Mouse (Mus musculus): ENCODE measurements at regions not wholly inside any gene's neighbourhood (a gene's known extent, or its start where the extent isn't known, plus 50 kb on each side); places are given as distances from the start of the nearest gene placed in this dataset.

DNA sequence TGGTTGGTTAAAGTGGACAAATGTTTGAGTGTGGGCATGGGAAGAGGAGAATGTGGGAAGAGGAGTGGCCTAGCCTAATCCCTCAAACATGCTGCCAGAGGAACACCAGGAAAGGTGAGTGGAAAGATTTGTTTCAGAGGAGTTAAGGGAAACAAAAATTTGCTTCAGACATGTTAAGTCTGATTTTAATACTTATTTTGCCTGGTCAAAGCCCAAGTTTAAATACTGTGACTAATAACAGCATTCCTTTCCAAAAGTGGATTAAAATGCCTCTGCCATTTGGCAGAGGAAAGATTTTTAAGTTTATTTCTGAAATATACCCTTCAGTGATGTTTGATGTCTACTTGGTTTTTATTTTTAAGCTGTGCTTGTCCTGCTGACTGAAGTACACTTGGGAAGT lies 174.6 kb upstream of the Btg1 start:
- intact Hi-C loops (cut with DNase I), result no loop called here
- Histone ChIP-seq H3K4me3 (no peak overlapping the region), H3K27ac (no peak overlapping the region)
- no peak for DNase-seq
- no peak for TF ChIP-seq CTCF (IDR thresholded peaks at IDR 0.05)

DNA sequence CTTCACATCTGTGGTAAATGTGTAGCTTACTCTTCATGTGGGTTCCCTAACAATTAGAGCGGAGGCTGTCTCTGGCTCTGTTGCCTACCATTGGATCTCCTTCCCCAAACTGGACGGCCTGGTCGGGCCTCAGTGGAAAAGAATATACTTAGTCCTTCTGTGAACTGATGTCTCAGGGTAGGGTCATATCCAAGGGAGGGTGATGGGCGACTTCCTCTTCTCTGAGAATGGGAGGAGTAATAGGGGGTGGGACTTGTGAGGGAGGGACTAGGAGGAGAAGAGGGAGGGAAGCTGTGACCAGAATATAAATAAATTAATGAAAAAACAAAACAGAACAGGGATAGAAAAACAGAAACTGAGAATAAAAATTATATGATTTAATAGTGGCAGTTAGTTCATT lies 166.5 kb upstream of the Btg1 start:
- Histone ChIP-seq H3K27ac (no peak overlapping the region), H3K4me3 (no peak overlapping the region)
- intact Hi-C loops (cut with DNase I), result no loop called here
- DNase-seq, result no peak
- TF ChIP-seq CTCF (IDR thresholded peaks at IDR 0.05), result no peak

DNA sequence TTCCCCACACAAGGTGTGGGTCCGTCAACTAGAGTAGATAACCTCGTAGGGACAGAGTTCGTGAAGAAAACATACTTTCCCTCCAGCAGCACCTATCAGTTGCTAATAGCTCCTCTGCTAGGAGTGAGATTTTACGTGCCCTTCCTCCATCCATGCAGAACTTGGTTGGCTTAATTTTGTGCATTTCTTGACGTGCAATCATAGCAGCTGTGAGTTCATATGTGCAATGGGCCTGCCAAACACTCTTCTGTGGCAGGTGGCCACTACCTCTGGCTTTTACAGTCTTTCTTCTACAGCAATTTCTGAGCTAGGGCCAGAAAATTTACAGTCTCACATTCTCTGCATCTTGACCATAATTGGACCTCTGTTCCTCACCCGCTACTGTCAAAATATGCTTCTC lies 161.9 kb upstream of the Btg1 start:
- no peak for TF ChIP-seq CTCF (IDR thresholded peaks at IDR 0.05)
- no peak overlapping the region for H3K27ac ChIP-seq
- intact Hi-C loops (cut with DNase I), result no loop called here
- DNase-seq, result no peak
- no peak overlapping the region for H3K4me3 ChIP-seq

DNA sequence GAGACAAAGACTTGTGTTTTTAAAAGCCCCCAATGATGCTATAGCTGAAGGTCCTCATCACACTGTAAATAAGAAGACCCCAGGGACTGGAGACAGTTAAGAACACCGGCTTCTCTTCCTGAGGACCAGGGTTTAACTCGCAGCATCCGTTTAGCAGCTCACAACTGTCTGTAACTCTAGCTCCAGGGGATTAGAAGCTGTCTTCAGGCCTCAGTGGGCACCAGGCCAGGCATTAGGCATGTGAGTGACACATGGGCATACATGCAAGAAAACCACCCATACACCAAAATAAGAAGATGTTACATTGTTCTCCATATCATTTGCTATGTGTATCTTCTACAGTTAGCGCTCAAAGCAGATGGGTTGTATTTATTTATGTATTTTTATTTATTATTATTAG lies 158.3 kb upstream of the Btg1 start:
- DNase-seq, result no peak
- intact Hi-C loops (cut with DNase I), result no loop called here
- TF ChIP-seq CTCF (IDR thresholded peaks at IDR 0.05), result no peak
- Histone ChIP-seq H3K27ac (no peak overlapping the region), H3K4me3 (no peak overlapping the region)

GRCm38 (mm10) chr10:96459186-96459585 lies 157.6 kb upstream of the Btg1 start:
- intact Hi-C loops (cut with DNase I), result no loop called here
- H3K27ac ChIP-seq, result no peak overlapping the region
- H3K4me3 ChIP-seq, result no peak overlapping the region
- no peak for TF ChIP-seq CTCF (IDR thresholded peaks at IDR 0.05)
- no peak for DNase-seq

DNA sequence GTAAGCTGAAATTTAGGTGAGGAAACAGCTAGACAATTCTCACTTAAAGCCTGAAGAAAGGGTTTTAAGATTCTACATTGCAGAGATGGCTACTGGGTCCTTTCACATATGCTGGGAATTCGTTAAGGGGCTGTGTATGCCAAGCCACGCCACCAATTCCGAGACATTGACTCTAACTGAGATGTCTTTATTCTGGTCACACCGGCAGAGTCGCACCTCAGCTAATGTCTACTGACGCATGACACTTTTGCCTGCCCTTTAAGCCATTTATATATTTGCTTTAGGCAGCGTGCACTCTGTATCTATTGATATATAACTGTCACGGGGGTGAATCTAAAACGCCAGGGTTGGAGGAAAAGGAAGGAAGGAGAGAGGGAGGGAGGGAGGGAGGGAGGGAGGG lies 156.7 kb upstream of the Btg1 start:
- intact Hi-C loops (cut with DNase I), result no loop called here
- H3K27ac ChIP-seq, result no peak overlapping the region
- no peak overlapping the region for H3K4me3 ChIP-seq
- DNase-seq, result no peak
- TF ChIP-seq CTCF (IDR thresholded peaks at IDR 0.05), result no peak

DNA sequence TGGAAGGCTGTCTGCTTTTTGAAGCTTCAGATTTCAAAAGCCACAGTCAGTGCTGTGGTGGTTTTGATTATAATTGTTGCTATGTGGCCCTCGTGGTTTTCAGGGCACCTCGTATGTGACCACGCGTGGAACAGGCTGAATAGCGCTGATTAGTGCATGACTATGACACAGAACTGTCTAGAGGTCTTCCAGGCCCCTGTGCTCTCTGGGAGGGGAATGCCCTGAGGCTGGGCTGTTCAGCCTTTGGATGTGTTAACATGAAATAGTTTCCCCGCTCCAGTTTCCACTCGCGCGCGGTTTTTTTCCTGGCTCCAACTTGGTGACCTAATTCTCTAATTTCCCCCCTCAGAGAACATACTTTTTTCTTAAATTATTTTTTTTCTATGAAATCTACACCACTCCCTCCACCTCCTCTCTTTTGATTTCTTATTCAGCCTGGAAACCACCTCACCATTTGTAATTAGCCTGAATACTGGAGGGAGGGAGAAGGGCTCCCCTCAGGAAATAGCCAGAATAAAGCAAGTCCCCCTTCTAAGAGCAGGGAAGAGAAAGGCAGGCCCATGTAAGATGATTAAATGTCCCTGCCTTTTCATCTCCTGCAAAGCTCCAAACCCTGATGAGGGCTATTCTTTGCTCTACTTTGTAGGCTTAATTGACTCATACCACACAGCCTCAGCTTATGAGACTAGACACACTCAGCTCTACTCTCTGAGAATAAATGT lies 156.0 kb upstream of the Btg1 start:
- intact Hi-C loops (cut with DNase I), result no loop called here
- TF ChIP-seq CTCF (IDR thresholded peaks at IDR 0.05), result no peak
- DNase-seq, result peak; percentile 23
- Histone ChIP-seq H3K4me3 (no peak overlapping the region), H3K27ac (no peak overlapping the region)

DNA sequence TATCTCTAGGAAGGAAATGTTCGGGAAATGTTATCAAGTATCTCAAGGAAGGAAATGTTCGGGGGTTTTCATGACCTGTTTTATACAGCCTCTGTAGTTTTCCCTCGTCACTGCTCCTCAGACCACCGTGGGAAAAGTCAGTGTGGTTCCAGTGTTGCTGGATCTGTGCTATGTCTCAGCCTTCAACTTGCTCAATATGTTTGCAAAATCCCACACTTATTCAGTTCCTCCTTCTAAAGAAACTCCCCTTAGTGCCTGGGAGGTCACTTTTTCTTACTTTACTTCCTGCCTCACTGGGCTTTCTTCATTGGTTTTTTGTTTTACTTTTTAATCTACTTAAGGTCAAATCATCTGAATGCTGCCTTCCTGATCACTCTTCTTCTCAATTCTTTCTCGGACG lies 150.8 kb upstream of the Btg1 start:
- intact Hi-C loops (cut with DNase I), result no loop called here
- no peak for DNase-seq
- no peak for TF ChIP-seq CTCF (IDR thresholded peaks at IDR 0.05)
- Histone ChIP-seq H3K27ac (no peak overlapping the region), H3K4me3 (no peak overlapping the region)

DNA sequence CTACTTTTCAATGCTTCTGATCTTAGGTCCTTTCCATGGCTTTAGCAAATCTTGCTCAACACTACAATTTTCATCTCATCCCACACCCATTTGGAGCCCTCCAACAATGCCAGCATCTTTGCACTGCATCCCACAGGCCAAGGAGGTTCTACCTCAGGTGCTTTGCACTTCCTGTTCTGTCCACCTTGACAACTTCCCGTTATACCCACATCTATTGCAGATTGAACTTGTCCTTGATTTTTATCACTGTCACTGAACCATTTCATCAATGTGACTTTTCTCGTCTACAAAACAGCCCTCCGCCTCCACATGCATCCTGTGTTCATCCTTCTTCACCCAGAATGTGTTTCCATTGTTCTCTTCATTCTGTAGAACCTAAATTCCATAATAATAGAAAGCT lies 150.0 kb upstream of the Btg1 start:
- no peak for TF ChIP-seq CTCF (IDR thresholded peaks at IDR 0.05)
- H3K4me3 ChIP-seq, result no peak overlapping the region
- H3K27ac ChIP-seq, result no peak overlapping the region
- intact Hi-C loops (cut with DNase I), result no loop called here
- no peak for DNase-seq

DNA sequence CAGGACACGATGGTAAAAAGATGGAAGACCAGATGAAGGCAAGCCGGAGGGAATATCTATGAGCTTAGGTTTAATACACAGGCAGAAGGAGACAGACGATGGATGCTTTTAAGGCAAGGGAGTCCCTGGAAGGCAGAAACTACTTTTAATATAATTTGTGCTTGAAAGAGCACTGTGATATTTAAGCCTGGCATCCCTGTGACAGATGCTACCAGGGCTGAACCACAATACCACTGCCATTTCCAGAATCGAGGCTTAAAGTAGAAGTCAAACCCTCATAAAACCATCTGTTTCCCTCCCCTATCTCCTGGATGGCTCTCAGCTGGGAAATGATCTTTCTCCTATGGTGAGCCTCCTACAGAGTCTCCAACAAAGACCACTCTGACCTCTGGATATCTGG lies 149.1 kb upstream of the Btg1 start:
- intact Hi-C loops (cut with DNase I), result no loop called here
- DNase-seq, result no peak
- TF ChIP-seq CTCF (IDR thresholded peaks at IDR 0.05), result no peak
- Histone ChIP-seq H3K4me3 (no peak overlapping the region), H3K27ac (no peak overlapping the region)

GRCm38 (mm10) chr10:96471523-96471922 lies 145.3 kb upstream of the Btg1 start:
- DNase-seq, result no peak
- no peak for TF ChIP-seq CTCF (IDR thresholded peaks at IDR 0.05)
- Histone ChIP-seq H3K27ac (no peak overlapping the region), H3K4me3 (no peak overlapping the region)
- intact Hi-C loops (cut with DNase I), result no loop called here

- no peak for DNase-seq
- H3K27ac ChIP-seq, result no peak overlapping the region
- H3K4me3 ChIP-seq, result no peak overlapping the region
- no peak for TF ChIP-seq CTCF (IDR thresholded peaks at IDR 0.05)
- intact Hi-C loops (cut with DNase I), result no loop called here
These were observed 137.5 kb upstream of the Btg1 start for GRCm38 (mm10) chr10:96479350-96479749.

DNA sequence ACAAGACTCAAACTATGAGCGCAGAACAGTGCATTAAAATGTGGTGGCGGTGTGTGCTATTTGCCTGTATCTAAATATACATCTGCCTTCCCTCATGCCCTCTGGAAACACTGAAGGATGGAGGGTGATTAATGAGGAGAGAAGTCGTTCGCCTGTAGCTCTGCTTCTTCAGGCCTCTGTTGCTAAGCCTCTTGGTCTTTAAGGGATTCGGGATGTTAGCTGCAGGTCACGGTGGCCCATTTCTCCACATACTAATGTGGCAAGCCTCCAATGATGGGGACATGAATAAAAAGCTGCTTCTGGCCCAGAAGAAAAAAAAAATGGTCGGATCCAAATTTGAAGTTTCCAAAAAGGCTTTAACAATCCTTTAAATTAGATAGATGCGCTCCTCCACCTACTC lies 137.0 kb upstream of the Btg1 start:
- TF ChIP-seq CTCF (IDR thresholded peaks at IDR 0.05), result no peak
- intact Hi-C loops (cut with DNase I), result no loop called here

More for the DNA sequence above, 137.0 kb upstream of the Btg1 start:
- Histone ChIP-seq H3K4me3 (peak overlapping the region; percentile 36), H3K27ac (no peak overlapping the region)
- DNase-seq, result no peak

All from gastrocnemius, adult 2 months (tissue).